Comparison of ENCODE assay signal across 17 mouse cellular contexts in the genomic region with DNA sequence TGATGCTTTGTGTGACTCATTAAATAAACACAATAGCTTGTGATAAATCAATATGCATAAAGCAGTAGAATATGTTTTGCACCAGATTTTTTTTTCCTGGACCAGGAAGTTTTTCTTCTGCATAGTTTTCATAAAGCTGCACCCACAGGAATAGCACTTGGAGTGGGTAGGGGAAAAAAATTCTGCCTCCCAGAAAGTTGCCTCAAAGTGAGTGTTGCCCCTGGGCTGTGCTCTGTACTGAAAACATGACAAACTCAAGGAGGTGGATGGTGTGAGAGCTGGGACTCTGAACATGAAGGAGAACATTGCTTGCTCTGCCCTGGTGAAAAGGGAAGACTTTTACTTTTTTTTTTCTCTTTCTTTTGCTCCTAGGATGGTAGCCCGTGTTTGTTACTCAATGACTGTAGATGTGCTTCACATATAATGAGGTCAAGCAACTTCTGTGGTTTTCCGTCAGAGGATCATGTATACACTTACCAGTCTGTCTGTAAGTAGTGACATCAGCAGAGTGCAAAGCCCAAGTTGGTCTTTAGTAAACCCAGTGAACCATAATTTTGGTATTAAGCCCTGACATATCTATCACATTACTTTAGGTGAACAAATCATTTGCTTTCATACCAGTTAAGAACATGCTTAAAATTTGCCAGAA.
DNase-seq lines count a peak whose midpoint lies in the region; ATAC-seq lines count a peak whose summit lies in the region.
"Had no signal": no experiment of that assay in that cellular context is flagged by ENCODE, and none has a peak within 500 bp of the region (broad histone marks: within the 10 kb centered on the region; RNA-seq: fewer than 3 reads in every experiment).

No protein-coding gene starts in this region.

- no peaks in the 10 kb centered on the region for H3K27me3 ChIP-seq in neural tube, embryonic 14.5 days (ENCODE audit: control insufficient read depth, insufficient read depth, low read length)
- no peaks in the 10 kb centered on the region for H3K27me3 ChIP-seq in neural tube, embryonic 15.5 days (replicated peaks)
- H3K27me3 ChIP-seq: embryonic facial prominence, embryonic 13.5 days; forebrain, embryonic 13.5 days; forebrain, embryonic 15.5 days had no signal

- H3K4me2 ChIP-seq in neural tube, embryonic 14.5 days (ENCODE audit: low read depth, low read length) = no peak overlapping the region
- no peak overlapping the region for H3K4me2 ChIP-seq in neural tube, embryonic 15.5 days
- H3K4me2 ChIP-seq: embryonic facial prominence, embryonic 13.5 days; forebrain, embryonic 13.5 days; forebrain, embryonic 15.5 days had no signal

- H3K4me3 ChIP-seq in neural tube, embryonic 14.5 days (ENCODE audit: low read depth, low read length) = no peak overlapping the region
- no peak overlapping the region for H3K4me3 ChIP-seq in neural tube, embryonic 15.5 days (replicated peaks)
- H3K4me3 ChIP-seq: embryonic facial prominence, embryonic 13.5 days; forebrain, embryonic 13.5 days; forebrain, embryonic 15.5 days had no signal

- no peaks in the 10 kb centered on the region for H3K36me3 ChIP-seq in neural tube, embryonic 14.5 days (ENCODE audit: control insufficient read depth, insufficient read depth, low read length)
- no peaks in the 10 kb centered on the region for H3K36me3 ChIP-seq in neural tube, embryonic 15.5 days
- H3K36me3 ChIP-seq: embryonic facial prominence, embryonic 13.5 days; forebrain, embryonic 15.5 days had no signal

- 57% methylated on average over 2 of the region's 2 CpGs for WGBS in neural tube, embryonic 14.5 days
- 49% methylated on average over 2 of the region's 2 CpGs for WGBS in neural tube, embryonic 15.5 days

- no peak for DNase-seq in frontal cortex, postnatal 25 days (ENCODE audit: low spot score in 2 of 2)
- DNase-seq in left cerebral cortex, postnatal 10 days (ENCODE audit: extremely low spot score in 1 of 2, low spot score in 2 of 2) = no peak
- DNase-seq: adrenal gland, adult 2 months; adrenal gland, postnatal 10 days; adrenal gland, postnatal 25 days; cerebellum, adult 11-12 months; cerebellum, adult 2 months; cerebellum, adult 9-10 months; cerebellum, postnatal 10 days; cerebellum, postnatal 25 days; forebrain, postnatal 0 days had no signal

- no peak overlapping the region for H3K9ac ChIP-seq in neural tube, embryonic 14.5 days (replicated peaks; ENCODE audit: low read depth, low read length)
- no peak overlapping the region for H3K9ac ChIP-seq in neural tube, embryonic 15.5 days (replicated peaks)
- H3K9ac ChIP-seq: embryonic facial prominence, embryonic 13.5 days; forebrain, embryonic 13.5 days; forebrain, embryonic 15.5 days; forebrain, postnatal 0 days had no signal

- peak; percentile 83 for ATAC-seq in frontal cortex, adult (ENCODE audit: low TSS enrichment)
- ATAC-seq in neural tube, embryonic 14.5 days (ENCODE audit: low read depth) = peak; percentile 16; the same call in 1 of the 2 replicates
- ATAC-seq in neural tube, embryonic 15.5 days (ENCODE audit: low FRiP score) = no peak
- ATAC-seq: forebrain, embryonic 13.5 days; forebrain, embryonic 15.5 days; forebrain, postnatal 0 days had no signal

- no peak overlapping the region for H3K27ac ChIP-seq in neural tube, embryonic 14.5 days (ENCODE audit: low read depth, low read length)
- H3K27ac ChIP-seq in neural tube, embryonic 15.5 days (replicated peaks) = no peak overlapping the region
- H3K27ac ChIP-seq: embryonic facial prominence, embryonic 13.5 days; forebrain, embryonic 13.5 days; forebrain, embryonic 15.5 days had no signal

- no peaks in the 10 kb centered on the region for H3K4me1 ChIP-seq in neural tube, embryonic 14.5 days (ENCODE audit: control insufficient read depth, insufficient read depth, low read length)
- H3K4me1 ChIP-seq in neural tube, embryonic 15.5 days = peaks cover 4% of the 10 kb centered on the region; the same call in 1 of the 2 replicates
- H3K4me1 ChIP-seq: embryonic facial prominence, embryonic 13.5 days; forebrain, embryonic 13.5 days; forebrain, embryonic 15.5 days had no signal

- no peaks in the 10 kb centered on the region for H3K9me3 ChIP-seq in neural tube, embryonic 14.5 days (ENCODE audit: control insufficient read depth, low read length)
- no peaks in the 10 kb centered on the region for H3K9me3 ChIP-seq in neural tube, embryonic 15.5 days (replicated peaks)
- H3K9me3 ChIP-seq: embryonic facial prominence, embryonic 13.5 days; forebrain, embryonic 13.5 days; forebrain, embryonic 15.5 days had no signal

- intact Hi-C loops in left cerebral cortex, postnatal 10 days (cut with DNase I) = no loop called here
